Mouse (Mus musculus): ENCODE results near the gene Apbb1.

The Apbb1 gene

DNA sequence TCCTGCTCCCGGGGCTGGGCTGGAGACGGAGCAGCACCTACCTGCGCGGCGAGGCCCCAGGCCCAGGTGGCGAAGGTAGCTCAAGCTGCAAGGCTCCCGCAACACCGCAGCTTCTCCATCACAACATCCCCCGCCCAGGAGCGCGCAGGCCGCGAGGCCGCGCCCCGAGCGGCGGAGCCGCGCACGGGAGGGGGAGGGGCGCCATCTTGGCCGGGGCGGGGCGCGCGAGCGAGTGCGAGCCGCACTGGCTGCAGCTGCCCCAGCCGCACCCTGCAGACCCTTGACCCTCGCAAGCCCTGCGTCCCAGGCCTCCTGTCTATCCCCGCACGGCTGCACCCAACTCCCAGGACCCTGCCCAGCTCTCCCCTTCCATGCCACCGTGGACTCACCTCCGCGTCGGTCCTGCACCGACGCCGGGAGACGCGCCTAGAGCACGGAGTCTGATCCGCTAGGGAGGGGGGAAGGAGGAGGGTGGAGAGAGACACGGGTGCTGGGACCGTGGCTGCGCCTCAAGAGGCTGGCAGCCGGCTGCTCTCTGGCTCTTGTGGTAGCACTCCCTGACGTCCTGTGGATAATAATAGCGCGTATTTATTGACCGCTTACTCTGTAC, at the start of gene Apbb1:
TSS of gene Apbb1 (minus strand) at position 560 of the 610 bp plus-strand sequence.
- DNase-seq (ENCODE audit: low read depth, low spot score) = no peak

DNA sequence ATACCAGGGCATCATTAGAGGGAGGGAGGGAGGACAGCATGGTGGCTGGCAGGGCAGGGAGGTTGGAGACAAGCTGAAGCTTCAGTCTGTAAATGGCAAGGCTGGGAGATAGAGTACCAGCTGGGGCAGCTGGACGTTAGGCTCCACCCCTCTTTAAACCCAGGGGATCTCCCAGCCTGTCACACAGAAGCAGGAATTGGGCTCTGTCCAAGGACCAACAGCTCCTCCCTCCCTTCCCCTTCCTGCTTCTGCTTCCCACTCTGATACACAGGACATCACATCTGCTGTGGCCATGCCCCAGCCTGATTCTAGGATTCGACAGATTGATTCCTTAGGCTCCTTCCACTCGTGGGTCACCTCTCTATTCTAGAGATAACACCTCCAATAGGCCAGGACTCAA, 47.2 kb upstream of the Apbb1 start:
- no peak for DNase-seq (ENCODE audit: low read depth, low spot score)

DNA sequence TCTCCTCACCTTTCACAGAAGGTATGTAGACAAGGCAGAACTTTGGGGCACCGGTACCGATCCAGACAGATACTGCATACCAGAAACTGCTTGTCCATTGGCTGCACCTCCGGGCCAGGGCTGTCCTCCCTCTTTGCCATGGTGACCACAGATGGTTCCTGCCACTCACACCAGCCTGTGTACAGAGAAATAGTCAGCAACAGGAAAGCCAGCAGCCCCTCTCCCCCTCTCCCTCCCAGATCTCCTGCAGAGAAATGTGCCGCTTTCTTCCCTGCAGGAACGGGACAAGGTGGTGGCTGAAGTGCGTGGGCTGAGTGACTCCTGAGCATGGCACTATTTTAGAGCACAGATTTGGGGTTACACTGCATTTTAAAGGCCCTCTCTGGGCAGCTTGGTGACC, 43.9 kb upstream of the Apbb1 start:
- no peak for DNase-seq (ENCODE audit: low read depth, low spot score)

DNA sequence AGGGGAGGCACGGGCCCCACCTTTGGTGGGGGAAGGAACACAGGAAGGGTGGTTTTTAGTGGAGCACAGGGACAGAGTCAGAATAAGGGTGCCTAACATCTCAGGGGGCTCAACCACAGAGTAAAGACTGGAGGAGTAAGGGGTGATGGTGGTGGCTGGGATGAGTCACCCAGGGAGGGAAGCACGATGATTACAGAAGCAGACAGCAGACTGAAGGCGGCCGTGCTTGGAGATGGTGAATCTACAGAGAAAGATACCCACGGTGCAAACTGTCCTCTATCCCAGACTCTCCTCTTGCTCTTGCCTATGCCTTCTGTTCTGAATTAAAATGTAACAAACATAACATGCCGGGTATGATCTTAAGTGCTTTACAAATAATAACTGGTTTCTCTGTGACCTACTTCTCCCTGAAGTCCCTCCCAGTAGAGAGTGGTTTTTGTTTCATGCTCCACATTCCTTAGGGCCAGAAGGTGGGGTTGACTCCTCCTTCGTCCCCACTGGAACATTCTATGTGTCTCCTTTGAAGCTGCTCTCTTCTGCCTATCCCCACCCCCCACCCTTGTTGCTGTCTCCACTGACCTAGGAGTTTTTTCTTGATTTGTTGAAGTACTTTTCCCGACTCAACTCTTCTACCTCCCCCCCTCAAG, 40.3 kb upstream of the Apbb1 start:
- no peak for DNase-seq (ENCODE audit: low read depth, low spot score)

DNA sequence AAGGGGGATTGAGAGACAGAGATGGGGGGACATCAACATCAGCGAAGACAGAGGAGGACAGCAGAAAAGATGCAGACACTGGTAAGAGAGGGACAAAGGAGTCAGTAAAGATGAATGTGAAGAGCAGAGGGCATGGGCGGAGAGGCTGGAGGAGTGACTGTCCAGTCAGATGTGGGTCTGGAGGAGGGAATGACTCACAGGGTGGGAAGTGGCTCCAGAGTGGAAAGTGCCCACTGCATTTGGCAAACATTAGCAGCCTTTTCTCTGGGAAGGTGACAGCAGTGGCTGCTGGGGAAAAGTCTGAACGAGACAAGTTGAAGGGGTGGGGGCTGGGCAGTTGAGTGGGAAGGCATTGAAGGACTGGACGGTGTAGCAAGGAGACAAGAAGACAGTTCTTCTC, 39.6 kb upstream of the Apbb1 start:
- DNase-seq (ENCODE audit: low read depth, low spot score) = no peak

DNA sequence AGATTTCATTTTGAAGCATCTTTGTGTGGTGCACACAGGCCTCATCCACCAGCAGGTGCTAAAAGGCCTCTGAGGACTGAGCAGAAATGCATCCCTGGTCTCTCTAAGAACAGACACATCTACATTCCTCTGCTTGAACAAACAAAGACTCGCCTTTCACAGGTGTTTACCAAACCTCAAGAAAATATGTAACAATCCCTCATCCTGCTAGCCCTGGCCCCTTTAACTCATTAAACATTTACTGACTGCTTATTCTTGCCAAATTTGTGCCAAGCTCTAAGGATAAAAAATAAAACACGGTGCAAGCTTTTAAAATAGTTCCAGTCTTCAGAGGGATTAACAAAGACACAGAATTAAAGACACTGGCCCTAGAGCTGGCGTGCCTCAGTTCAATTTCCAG, 38.2 kb upstream of the Apbb1 start:
- no peak for DNase-seq (ENCODE audit: low read depth, low spot score)

DNA sequence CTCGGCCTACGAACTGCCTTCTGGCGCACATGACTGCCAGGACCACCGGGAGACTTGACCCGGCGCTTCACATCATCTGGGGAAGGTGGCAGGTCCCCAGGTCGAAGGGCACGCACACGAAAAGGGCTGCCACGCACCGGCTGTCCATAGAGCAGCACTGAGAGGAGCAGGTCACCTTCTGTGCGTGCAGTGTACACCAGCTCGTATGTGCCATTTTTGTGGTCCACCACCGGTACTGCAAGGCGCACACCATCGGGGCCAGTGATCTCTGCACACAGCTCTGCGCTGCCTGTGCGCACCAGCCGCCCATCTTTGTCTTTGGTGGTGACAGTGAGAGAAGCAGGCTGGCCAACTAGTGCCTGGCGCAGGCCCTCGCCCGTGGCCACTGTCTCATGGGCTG, 36.4 kb upstream of the Apbb1 start:
- DNase-seq (ENCODE audit: low read depth, low spot score) = no peak

DNA sequence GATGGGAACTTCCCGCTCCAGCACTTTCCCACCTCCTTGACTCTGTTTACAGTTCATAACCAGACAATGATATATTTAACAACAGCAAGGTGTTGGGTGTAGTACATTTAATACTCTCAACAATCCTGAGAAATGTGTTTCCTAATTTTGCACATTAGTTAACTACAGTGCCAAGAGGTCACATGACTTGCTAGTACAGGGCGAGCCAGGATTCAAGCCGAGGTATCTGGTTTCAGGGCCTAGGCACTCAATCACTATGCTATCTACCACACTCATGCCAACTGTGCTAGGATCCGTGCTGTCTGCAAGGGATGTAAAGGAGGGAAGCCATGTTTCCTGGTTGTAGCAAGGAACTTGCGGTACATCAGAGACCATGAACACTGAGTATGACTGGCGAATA, 35.1 kb upstream of the Apbb1 start:
- no peak for DNase-seq (ENCODE audit: low read depth, low spot score)

DNA sequence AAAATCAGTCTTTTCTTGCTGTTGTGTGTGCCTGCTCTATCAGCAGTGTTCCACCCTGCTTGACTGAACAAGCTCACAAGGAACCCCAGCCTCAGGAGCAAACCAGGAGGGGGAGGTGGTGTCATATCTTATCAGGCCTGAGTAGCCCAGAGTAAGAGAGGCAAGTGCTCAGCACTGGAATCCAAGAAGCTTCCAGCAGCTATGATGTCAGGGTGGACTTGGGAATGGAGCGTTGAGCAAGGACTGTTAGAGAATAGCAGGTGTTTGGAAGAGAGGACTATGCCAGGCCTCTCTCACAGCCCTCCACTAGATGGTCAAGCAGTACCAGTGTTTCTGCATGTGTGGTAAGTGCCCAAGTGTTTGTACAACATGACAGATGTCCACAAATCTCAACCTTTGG, 34.3 kb upstream of the Apbb1 start:
- no peak for DNase-seq (ENCODE audit: low read depth, low spot score)

DNA sequence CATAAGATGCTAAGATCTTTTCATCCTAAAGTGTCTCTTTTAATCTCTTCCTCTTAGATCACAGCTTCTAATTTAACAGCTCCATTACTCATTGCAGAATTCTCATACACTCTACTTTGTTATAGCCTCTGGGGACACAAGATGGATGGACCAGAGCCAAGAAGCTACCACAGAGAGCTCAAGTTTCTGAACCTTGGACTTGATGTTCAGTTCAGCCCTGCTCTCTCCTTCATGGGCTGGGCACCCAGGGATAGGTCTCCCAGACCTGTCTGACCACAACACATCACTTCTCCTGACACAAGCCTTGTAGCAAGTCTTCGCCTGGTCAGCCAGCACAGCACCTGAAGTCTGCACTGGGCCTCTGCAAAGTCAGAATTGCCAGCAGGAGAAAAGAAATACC, 32.9 kb upstream of the Apbb1 start:
- DNase-seq (ENCODE audit: low read depth, low spot score) = no peak

DNA sequence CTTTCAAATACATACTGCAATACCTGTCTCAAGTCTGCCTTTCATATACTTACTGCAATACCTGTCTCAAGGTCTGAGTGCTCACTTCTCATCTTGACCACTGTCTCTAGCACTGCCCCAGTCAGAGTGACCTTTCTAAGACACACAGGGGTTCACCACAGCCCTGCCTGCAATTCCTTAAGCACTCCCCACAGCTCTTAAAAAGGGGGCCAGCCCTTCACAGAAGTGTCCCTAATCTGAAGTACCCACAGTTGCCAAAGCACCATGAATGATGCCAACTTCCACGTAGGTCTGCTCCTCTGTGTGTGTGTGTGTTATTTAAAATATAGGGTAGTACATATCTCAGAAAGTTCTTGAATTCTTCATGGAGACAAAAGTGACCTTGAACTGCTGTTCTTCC, 30.3 kb upstream of the Apbb1 start:
- no peak for DNase-seq (ENCODE audit: low read depth, low spot score)

DNA sequence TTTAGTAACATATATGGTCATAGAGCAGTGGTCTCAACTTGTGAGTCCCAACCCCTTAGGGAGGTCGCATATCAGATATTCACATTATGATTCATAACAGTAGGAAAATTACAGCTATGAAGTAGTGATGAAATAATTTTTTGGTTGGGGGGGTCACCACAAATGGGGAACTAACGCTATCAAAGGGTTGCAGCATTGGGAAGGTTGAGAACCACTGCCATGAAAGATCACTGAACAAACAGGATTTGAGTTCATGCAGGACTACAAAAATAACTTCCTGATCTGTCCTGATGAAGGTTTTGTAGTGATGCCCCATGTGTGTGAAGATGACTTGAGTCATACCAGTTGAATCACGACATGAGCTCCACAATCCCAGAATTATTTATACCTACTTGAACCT, 27.0 kb upstream of the Apbb1 start:
- no peak for DNase-seq (ENCODE audit: low read depth, low spot score)

DNA sequence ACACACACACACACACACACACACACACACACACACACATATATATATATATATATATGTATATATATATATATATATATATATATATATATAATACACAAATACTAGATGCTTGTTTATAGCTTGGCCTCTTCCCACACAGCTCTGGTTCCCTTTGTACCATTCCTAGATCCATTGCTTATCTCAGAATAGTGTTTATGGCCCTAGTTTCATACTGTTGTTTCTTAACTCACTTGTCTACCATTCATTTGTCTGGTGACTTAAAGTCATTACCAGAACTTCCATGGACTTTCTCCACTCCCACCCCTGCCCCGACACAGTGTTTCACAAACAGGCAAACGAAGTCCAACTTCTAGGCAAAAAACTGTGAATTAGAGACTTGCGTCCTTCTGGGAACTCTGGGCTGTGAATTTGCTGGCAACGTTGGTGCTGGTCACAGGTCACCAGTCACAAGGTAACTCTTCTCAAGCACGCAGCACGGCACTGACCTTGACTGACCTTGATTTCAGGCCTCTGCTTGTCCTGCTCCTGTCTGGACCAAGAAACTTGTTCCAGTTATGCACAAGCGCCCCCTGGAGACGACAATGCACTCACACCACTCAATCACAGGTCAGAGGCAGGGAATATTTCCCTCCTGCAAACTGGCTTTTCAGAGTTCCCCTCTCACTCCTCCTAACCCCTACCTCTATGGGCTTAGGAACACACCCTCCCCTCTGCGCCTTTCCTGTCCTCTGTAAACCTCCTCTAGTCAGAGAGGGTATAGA, 21.6 kb upstream of the Apbb1 start:
- no peak for DNase-seq (ENCODE audit: low read depth, low spot score)

DNA sequence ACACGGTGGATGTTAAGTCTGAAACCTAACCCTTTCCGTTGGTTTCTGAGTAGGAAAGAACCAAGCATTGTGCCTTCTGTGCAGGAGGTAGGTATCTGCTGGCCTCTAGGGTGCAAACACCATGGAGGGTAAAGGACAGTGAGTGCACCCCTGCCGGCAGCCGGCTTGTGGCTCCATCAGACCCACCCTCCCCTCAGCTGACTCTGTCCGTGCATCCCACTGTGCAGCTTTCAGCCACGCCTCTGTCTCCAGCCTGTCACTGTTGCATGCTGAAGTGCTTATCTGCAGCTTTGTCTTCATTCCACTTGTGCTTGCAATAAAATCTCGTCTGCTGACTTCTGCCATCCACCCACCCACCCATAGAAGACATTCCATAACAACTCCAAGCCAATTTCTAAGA, 8.6 kb upstream of the Apbb1 start:
- DNase-seq (ENCODE audit: low read depth, low spot score) = no peak

DNA sequence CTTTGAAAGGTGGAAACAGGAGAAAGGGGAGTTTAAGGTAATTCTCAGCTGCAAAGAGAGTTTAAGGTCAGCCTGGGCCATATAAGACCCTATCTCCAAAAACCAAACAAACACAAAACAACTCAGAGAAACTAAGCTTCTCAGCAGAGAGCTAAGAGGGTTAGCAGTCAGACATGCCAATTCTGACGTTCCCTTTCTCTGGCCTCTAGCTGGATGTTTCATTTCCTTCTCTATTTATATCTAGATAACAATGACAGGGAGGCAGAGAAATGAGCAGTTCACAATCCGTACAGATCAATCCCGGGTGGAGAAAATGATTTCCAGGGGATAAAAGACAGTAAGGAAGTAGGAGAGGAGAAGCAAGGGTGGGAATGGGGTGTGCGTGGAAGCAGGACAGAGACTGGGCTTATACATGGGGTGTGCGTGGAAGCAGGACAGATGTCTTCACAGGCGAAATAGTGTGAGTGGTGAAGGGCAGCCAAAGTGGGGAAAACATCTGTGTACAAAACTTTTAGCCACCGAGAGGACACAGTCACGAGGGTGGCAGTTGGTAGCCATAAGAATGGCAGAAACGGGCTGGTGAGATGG, 7.0 kb upstream of the Apbb1 start:
- no peak for DNase-seq (ENCODE audit: low read depth, low spot score)

DNA sequence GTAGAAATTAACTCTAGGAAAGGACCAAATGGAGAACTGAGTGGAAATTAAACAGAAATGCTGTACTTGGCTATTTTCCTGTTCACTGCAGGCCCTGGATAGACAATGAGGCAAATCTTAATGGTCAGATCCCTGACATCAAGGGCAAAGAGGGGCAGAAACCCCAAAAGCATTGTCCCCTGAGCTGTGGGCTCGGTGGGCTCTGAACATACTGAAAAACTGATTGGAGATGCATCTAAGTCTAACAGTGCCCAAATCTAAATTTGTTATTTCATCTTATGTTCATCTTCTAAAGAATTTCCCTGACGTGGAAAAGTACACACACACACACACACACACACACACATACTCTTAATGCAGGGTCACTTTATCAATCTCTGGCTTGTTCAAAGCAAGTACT, 506 bp upstream of the Apbb1 start:
- DNase-seq (ENCODE audit: low read depth, low spot score) = no peak

DNA sequence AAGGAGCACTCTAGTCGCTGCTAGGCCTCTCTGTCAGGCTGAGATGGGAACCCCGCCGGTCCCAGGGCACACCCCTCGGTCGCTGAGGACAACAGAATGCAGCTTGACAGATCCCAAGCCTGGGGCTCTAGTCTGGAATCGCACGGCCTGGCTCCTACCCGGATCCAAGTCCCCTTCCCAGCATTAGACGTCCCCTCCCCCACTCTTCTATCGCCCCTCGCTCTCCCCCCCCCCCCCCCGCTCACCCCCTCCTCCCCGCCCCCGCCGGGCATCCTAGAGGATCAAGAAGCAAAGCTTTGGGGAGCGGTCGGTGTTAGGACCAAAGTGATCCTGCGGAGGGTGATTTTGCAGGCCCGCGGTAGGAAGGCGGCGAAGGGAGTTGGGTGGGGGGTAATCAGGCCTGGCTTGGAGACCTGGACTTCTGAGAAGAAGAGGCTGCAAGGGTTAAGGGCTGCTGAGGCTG, 795 bp downstream of the Apbb1 start:
- no peak for DNase-seq (ENCODE audit: low read depth, low spot score)

DNA sequence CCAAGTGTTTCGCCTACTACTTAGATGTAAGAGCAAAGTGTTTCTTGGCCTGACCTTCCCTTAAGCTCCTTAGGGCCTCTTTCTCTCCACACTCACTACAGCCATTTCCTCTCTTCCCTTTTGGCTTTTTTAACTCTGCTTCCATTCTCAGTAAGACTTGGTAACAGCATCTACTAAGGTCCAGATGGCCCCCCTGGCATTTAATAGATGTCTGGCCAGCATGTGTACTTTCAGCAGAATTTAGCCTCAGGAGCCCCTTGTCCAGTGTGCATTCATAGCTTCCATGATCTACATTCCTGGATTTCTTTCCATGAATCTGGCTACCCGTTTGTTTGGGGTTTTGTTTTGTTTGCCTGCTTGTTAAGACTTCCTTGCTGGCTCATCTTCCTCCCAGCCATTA, 3.0 kb downstream of the Apbb1 start:
- DNase-seq (ENCODE audit: low read depth, low spot score) = no peak

DNA sequence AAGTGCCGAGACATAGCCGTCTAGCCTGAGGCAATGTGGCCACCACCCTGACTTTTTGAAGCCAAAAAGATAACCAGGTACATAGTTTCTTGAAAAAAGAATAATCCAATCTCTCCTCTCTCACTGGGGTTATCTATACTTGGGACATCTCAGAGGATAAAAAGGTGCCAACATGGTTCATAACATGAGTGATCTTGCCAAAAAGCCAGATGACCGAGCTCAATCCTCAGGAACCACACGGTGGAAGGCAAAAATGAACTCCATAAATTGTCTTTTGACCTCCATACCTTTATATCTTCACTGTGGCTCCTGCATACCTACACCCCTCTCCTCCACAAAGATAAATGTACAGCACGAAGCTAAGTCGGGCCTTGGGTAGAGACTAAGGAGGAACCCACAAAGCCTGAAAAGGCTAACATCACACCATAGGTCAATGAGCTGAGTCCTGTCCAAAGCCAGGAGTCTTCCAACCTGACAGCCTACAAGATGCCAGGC, 4.0 kb downstream of the Apbb1 start:
- no peak for DNase-seq (ENCODE audit: low read depth, low spot score)

DNA sequence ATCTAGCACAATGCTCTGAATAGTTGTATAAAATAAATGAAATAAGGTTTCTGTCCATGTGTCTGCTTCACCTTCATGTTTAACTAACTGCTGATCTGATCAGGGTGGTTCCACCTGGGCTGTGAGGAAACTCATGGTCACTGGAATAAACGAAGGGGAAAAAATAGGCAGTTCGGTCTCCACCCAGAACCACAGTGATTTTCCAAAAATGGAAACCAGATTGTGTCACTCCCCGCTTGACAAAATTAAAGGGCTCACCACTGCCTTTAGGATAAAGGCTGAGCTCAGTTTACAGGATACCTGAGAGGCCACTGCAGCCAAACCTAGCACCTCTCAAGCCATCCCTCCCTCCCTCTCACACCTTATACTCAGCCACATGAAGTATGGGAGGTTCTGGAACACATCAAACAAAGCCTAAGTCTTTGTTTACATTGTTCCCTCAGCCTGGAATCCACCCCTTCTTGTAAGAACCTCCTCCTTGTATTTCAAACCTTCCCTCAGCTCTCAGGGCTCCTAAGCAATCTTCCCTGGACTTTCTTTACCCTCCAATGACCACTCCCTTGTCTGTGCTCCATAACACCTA, 5.2 kb downstream of the Apbb1 start:
- DNase-seq (ENCODE audit: low read depth, low spot score) = no peak

DNA sequence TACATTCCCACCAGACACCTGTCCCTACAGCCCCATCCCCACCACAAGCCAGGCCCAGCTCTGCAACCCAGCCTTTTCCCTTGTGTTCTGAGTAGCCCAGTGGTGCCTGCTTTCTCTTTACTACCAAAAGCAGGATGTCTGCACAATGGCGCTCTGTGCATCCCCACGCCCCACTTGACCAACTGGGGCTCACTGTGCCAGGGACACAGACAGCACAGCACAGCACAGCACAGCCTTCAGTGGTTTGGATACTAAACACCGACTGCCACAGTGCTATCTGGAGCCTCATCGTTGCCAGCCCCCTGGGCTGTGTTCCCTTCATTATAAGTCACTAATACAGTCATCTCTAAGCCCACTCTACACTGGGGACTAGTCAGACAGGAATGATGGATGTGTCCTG, 6.9 kb downstream of the Apbb1 start:
- no peak for DNase-seq (ENCODE audit: low read depth, low spot score)

DNA sequence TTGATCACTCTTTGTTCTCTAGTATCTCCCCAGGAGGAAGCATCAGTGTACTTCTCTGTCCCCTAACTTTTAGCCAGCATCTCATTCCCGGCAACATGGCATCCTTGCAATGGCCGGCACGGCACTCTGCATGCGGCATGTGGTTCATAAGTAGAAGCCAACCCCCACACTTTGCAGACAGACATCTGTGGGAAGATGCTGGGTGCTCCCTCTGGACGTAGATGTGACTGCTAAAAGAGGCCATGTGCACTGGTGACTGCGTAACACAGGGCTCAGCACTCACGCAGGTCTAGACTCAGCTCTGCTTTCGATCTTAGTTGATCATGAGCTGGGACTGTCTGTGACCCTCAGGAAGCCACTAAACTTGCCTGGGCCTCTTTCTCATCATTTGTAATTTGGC, 8.5 kb downstream of the Apbb1 start:
- DNase-seq (ENCODE audit: low read depth, low spot score) = no peak

All from c-Kit-negative CD71-positive TER-119-positive erythroid progenitor cells, embryonic 14.5 days (primary cell).